Mouse (Mus musculus) midbrain, embryonic 11.5 days (tissue): ENCODE data around the gene Tex12. TPM values are rescaled to one million over a fixed set of nuclear protein-coding genes. Genes with fewer than 3 reads are reported as not detected.

Experiments
- ATAC-seq: fragments of 200-750 bp; cut with Nextera tagmentation; 2 replicates; pipeline ENCODE4 v1.8.0; 2017; ENCODE audit warnings: moderate TSS enrichment, moderate library complexity; ENCODE audit not compliant: low FRiP score
- DNase-seq: peaks from one replicate; pipeline ENCODE4 v3.0.0; 2015; ENCODE audit warnings: low spot score; ENCODE audit errors: missing footprints
- H3K27ac ChIP-seq: fragments of 300-500 bp; sonication (generic); 2 replicates; pipeline ENCODE4 v1.5.1; 2014; ENCODE audit warnings: low read depth, low read length
- H3K27me3 ChIP-seq: fragments of 300-500 bp; sonication (generic); 2 replicates; pipeline ENCODE4 v1.6.1; 2014; ENCODE audit warnings: mild to moderate bottlenecking, low read length, moderate library complexity, mixed read lengths; ENCODE audit not compliant: control insufficient read depth, insufficient read depth
- H3K36me3 ChIP-seq: fragments of 300-500 bp; sonication (generic); 2 replicates; pipeline ENCODE4 v1.6.1; 2014; ENCODE audit warnings: mild to moderate bottlenecking, low read length, moderate library complexity, mixed read lengths; ENCODE audit not compliant: control insufficient read depth, insufficient read depth
- H3K4me1 ChIP-seq: fragments of 300-500 bp; sonication (generic); 2 replicates; pipeline ENCODE4 v1.6.1; 2014; ENCODE audit warnings: low read length; ENCODE audit not compliant: control insufficient read depth, insufficient read depth
- H3K4me2 ChIP-seq: fragments of 300-500 bp; sonication (generic); 2 replicates; pipeline ENCODE4 v1.6.1; 2014; ENCODE audit warnings: mild to moderate bottlenecking, moderate library complexity
- H3K4me3 ChIP-seq: fragments of 300-500 bp; sonication (generic); 2 replicates; pipeline ENCODE4 v1.5.1; 2014; ENCODE audit warnings: low read depth, low read length
- H3K9ac ChIP-seq: fragments of 300-500 bp; sonication (generic); 2 replicates; pipeline ENCODE4 v1.6.1; 2014; ENCODE audit warnings: low read length
- H3K9me3 ChIP-seq: fragments of 300-500 bp; sonication (generic); 2 replicates; pipeline ENCODE4 v1.6.1; 2016; ENCODE audit warnings: low read length; ENCODE audit not compliant: control insufficient read depth
- WGBS: fragments of 180-500 bp; shearing (Covaris S2); extraction: QIAGEN DNeasy Blood & Tissue Kit; methylation state at CpG from one replicate; pipeline ENCODE4 v1.1.7; 2014; 5-methylcytosine and 5-hydroxymethylcytosine counted together
- polyA plus RNA-seq: library from polyadenylated mRNA; unstranded; fragments of >200 nt; fragmentation: Nextera tagmentation; extraction: Ambion mirVana; gene quantifications from 2 replicates; pipeline ENCODE4 v1.2.1, GENCODE M21; 2014

Tex12 gene
- polyA plus RNA-seq, 1 experiment from 2014 or later: 0.26 TPM

- H3K9me3 ChIP-seq: no peaks in the 10 kb centered on the region
- peak overlapping the region; percentile 83 for H3K9ac ChIP-seq
- H3K4me3 ChIP-seq: peak overlapping the region; percentile 80
- H3K36me3 ChIP-seq: no peaks in the 10 kb centered on the region
- no peaks in the 10 kb centered on the region for H3K27me3 ChIP-seq
- H3K27ac ChIP-seq: no peak overlapping the region
- WGBS: 44% methylated on average over 7 of the region's 7 CpGs
- H3K4me1 ChIP-seq: peaks cover 9% of the 10 kb centered on the region
- no peak for DNase-seq
- ATAC-seq: 0 out of 2 replicates have a peak, but pooled peaks have one; percentile 14
- H3K4me2 ChIP-seq: peak overlapping the region; percentile 57
Measured at GRCm38 (mm10) chr9:50527860-50528259, 33.3 kb downstream of the Tex12 start.

DNA sequence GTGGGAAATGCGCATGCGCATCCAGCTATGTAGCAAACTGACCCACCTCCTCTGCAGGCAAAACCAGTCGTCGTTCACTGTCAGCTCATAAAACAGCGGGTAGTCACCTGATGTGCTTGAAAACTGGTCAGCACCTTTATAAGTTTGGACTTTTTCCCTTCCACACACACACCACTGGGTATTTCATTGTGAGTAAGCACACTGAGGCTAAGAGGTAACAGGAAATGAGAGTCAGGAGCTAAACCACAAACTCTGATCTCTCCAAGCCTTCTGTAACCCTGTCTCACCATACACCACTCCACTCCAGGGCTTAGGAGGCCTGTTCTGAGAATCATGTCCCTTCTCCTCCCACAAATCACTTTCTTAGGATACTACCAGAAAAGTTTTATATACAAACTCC lies 35.5 kb downstream of the Tex12 start:
- Histone ChIP-seq H3K9me3 (no peaks in the 10 kb centered on the region), H3K4me3 (no peak overlapping the region), H3K4me1 (peaks cover 9% of the 10 kb centered on the region), H3K4me2 (no peak overlapping the region), H3K9ac (no peak overlapping the region), H3K27me3 (no peaks in the 10 kb centered on the region), H3K36me3 (no peaks in the 10 kb centered on the region), H3K27ac (no peak overlapping the region)
- no peak for DNase-seq
- 80% methylated on average over 5 of the region's 5 CpGs for WGBS
- no peak for ATAC-seq

DNA sequence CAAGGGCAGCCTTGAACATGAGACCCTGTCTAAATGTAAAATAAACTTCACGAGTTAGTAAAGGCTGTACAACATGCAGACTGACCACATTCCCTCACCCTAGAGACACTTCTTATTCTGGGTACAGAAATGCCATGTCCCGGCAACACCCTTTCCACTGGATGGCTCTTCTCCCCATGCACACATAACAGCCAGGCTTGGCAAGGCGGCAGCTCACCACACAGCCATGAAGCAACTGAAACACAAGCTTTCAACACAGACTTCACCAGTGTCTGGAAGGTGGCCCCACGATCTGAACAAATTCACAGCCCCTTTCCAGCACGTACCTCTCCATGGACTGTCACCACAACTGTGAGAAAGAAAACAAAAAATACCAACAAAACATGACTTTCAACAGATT lies 36.2 kb downstream of the Tex12 start:
- ATAC-seq (no peak), DNase-seq (no peak)
- 90% methylated on average over 5 of the region's 5 CpGs for WGBS
- Histone ChIP-seq H3K27me3 (no peaks in the 10 kb centered on the region), H3K27ac (no peak overlapping the region), H3K36me3 (no peaks in the 10 kb centered on the region), H3K4me1 (peaks cover 9% of the 10 kb centered on the region), H3K4me2 (no peak overlapping the region), H3K4me3 (no peak overlapping the region), H3K9ac (no peak overlapping the region), H3K9me3 (no peaks in the 10 kb centered on the region)

GRCm38 (mm10) chr9:50522574-50522973 lies 38.6 kb downstream of the Tex12 start:
- no peak overlapping the region for H3K27ac ChIP-seq
- no peak for ATAC-seq
- no peak for DNase-seq
- 84% methylated on average over 5 of the region's 5 CpGs for WGBS
- H3K9me3 ChIP-seq: no peaks in the 10 kb centered on the region
- H3K4me3 ChIP-seq: no peak overlapping the region
- H3K4me1 ChIP-seq: peaks cover 4% of the 10 kb centered on the region
- no peaks in the 10 kb centered on the region for H3K36me3 ChIP-seq
- H3K4me2 ChIP-seq: no peak overlapping the region
- H3K27me3 ChIP-seq: no peaks in the 10 kb centered on the region
- no peak overlapping the region for H3K9ac ChIP-seq

GRCm38 (mm10) chr9:50521562-50521961 lies 39.6 kb downstream of the Tex12 start:
- Histone ChIP-seq H3K9ac (no peak overlapping the region), H3K27me3 (no peaks in the 10 kb centered on the region), H3K9me3 (no peaks in the 10 kb centered on the region), H3K4me2 (no peak overlapping the region), H3K27ac (no peak overlapping the region), H3K36me3 (no peaks in the 10 kb centered on the region), H3K4me1 (no peaks in the 10 kb centered on the region), H3K4me3 (no peak overlapping the region)
- WGBS: 58% methylated on average over 2 of the region's 2 CpGs
- ATAC-seq: no peak
- DNase-seq: no peak

DNA sequence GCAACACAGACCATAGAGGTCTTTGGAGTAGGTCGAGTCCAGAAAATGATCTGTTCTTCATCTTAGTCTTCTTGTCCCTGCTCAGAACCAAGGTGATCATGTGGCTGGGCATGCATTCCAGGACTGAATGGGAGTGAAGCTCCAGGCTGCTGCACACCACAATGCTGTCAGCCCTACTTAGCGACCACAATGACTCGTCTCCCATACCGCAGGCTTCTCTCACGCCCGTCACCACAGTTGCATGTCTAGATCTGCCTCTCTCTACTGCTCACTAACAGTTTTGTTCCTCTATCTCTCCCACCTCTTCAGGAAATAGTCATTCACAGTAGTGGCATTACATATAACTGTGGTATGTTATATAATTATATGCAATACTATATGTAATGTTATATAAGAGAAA lies 40.4 kb downstream of the Tex12 start:
- H3K9ac ChIP-seq: no peak overlapping the region
- H3K4me2 ChIP-seq: no peak overlapping the region
- H3K4me3 ChIP-seq: no peak overlapping the region
- WGBS: 90% methylated on average over 6 of the region's 6 CpGs
- DNase-seq (no peak), ATAC-seq (no peak)
- H3K4me1 ChIP-seq: no peaks in the 10 kb centered on the region
- no peaks in the 10 kb centered on the region for H3K9me3 ChIP-seq
- H3K36me3 ChIP-seq: no peaks in the 10 kb centered on the region
- H3K27ac ChIP-seq: no peak overlapping the region
- H3K27me3 ChIP-seq: no peaks in the 10 kb centered on the region

- ATAC-seq (no peak), DNase-seq (no peak)
- WGBS: 13% methylated on average over 2 of the region's 2 CpGs
- Histone ChIP-seq H3K4me3 (no peak overlapping the region), H3K36me3 (no peaks in the 10 kb centered on the region), H3K4me2 (no peak overlapping the region), H3K27me3 (no peaks in the 10 kb centered on the region), H3K4me1 (no peaks in the 10 kb centered on the region), H3K9ac (no peak overlapping the region), H3K9me3 (no peaks in the 10 kb centered on the region), H3K27ac (no peak overlapping the region)
Measured at GRCm38 (mm10) chr9:50518781-50519180, 42.3 kb downstream of the Tex12 start.

- 82% methylated on average over 5 of the region's 5 CpGs for WGBS
- H3K4me1 ChIP-seq: no peaks in the 10 kb centered on the region
- ATAC-seq (no peak), DNase-seq (no peak)
- H3K27me3 ChIP-seq: no peaks in the 10 kb centered on the region
- no peak overlapping the region for H3K27ac ChIP-seq
- no peak overlapping the region for H3K4me2 ChIP-seq
- H3K9ac ChIP-seq: no peak overlapping the region
- no peaks in the 10 kb centered on the region for H3K9me3 ChIP-seq
- H3K36me3 ChIP-seq: no peaks in the 10 kb centered on the region
- no peak overlapping the region for H3K4me3 ChIP-seq
Measured at GRCm38 (mm10) chr9:50515462-50515861, 45.7 kb downstream of the Tex12 start.

DNA sequence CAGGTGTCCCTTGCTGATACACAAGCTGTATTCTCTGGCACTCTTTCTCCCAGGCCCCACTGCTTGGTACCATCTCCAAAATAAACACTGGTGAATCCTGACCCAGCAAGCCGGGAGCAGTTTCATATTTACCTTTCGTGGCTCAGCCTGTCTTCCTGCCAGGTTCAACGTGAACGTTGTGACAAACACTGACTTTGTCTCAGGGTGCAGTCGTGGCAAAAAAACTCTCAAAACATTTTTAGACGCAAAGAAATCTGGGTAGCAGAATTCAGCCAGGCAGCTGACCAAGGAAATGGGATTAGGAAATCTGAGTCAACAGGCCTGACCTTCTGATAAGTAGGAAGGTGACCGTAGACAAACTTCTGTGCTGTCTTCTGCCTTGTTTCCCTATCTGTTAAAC lies 53.6 kb downstream of the Tex12 start:
- H3K27me3 ChIP-seq: no peaks in the 10 kb centered on the region
- H3K36me3 ChIP-seq: no peaks in the 10 kb centered on the region
- no peak overlapping the region for H3K4me3 ChIP-seq
- ATAC-seq (no peak), DNase-seq (no peak)
- 80% methylated on average over 7 of the region's 7 CpGs for whole genome bisulfite sequencing
- H3K4me1 ChIP-seq: no peaks in the 10 kb centered on the region
- no peak overlapping the region for H3K9ac ChIP-seq
- no peaks in the 10 kb centered on the region for H3K9me3 ChIP-seq
- H3K4me2 ChIP-seq: no peak overlapping the region
- H3K27ac ChIP-seq: no peak overlapping the region
